Mouse (Mus musculus) CD4-positive, CD25-positive, alpha-beta regulatory T cell, adult 2 months (primary cell): ENCODE data around the gene Pde6g.
A peak's percentile ranks its signal among the peaks of the same experiment; 100 is the strongest.

ENCODE experiments used
- DNase-seq: peaks from one replicate; pipeline ENCODE4 v3.0.0-alpha.2; 2012; ENCODE audit warnings: low read depth, low spot score

Pde6g gene

DNA sequence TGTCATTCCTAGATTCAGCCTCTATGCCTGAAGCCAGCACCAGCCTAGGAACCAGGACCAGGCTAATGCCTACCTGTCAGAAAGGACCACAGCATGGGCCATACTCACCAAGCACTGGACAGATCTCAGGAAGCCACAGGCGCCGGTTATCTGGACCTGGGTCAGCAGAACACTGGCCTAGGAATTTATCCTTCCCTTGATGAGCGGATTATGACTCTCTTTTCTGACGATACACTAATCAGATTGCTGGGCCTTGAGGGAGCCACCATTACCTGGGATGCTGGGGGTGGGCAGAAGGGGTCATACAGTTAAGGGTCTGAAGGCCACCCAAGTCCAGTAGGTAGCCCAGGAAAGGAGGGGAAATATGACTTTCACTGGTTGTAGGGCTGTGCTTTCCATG lies at the start of gene Pde6g:
TSS of gene Pde6g (minus strand) at position 195 of the 400 bp plus-strand sequence.
- DNase-seq: no peak

DNA sequence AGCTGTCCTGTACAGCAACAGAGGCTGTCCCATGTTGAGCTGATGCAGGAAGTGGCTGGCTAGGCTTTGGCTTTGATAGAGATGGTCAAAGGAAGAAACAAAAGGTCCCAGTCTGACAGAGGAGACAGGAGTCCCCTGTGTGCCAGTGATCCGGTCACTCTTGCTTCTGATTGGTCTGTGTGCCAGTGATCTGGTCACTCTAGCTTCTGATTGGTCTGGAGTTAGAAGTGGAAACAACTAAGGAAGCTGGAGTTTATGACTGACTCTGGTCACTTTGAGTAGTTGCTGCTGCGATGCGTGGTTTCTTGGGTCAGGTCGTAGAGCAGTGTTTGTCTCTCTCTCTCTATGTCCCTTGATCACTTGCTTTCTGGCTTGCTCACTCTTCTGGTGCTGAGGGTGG lies 48.4 kb upstream of the Pde6g start:
- no peak for DNase-seq

DNA sequence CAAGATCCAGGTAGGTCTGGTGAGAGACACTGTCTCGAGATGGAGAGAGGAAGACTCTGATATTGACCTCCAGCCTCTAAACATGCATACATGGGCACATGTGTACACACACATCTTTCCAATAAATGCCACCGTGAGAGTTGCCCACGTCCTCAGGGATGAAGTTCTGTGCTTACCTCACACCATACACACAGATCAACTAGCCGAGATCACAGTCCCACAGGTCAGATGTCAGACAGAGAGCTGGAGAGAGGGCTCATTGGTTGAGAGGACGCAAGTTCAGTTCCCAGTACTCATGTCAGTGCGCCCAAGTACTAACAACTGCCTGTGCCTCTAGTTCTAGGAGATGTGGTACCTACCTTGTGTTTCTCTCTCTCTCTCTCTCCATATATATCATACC lies 47.7 kb upstream of the Pde6g start:
- no peak for DNase-seq

DNA sequence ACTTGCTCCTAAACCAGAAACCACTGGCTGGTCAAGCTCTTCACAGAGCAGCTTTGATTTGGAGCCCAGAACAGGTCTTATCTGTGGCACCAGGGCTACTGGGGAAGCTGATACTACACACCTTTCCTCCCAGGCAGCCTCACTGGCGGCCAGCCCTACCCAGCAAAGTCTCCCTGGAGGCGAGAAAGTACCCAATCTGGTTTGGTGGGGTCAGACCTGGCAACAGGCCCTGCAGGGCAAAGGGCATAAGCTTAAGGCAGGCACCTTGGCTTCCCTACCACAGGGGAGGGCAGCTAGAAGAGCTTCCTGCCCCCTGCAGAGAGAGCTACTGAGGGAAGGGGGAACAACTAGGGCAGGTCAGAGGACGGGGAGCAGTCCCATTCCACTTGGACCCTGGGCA lies 47.1 kb upstream of the Pde6g start:
- no peak for DNase-seq

DNA sequence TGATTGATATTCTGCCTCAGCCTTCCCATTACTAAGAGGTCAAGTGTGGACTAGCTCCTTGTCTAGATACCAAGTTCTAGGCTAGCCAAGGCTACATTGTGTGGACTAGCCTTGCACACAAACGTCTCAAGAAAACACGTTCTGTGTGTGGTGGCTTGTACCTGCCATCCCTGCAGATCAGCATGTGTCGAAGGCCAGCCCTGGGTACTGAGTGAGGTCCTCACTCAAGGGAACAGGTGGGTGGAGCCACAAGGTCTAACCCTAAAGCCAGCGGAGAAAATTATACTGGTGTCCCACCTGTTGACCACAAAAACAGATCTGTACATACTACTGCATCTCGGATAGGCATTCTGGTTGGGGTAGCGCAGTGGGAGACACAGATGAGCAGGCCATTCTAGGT lies 46.6 kb upstream of the Pde6g start:
- no peak for DNase-seq

DNA sequence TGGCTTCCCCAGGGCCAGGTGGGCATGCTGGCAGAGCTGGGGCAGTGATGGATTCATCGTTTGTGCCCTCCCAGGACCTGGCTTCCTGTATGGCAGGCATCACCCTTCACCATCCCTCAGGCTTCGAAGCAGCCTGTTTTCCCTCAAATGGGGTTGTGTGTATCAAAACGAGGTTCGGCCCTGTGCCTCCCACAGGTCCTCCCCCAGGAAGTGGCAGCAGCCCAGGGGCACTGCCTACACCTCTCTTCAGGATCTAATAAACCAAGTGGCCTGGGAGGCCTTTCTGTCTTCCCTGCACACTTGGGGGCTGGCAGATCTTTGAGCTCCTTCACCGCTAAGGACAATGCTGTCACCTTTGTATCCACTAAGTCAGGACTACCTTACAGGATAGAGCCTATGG lies 45.6 kb upstream of the Pde6g start:
- no peak for DNase-seq

DNA sequence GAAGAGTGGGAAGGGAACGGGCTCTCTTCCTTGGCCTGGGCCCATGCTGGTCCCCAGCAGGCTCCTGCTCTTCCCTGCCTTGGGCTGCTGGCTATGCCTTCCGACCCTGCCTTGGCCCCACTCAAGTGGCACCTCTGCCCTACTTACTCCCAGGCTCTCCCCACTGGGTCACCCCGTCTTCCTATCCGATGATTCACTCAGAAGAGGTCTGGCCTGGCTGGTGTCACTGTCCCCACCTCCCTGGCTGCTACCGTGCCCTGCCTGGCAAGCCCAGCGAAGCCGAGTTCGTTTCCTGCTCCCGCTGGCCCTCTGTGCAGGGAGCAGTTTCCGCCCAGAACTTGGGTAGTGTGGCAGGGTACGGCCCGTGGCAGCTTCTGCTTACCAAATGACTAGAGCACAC lies 44.9 kb upstream of the Pde6g start:
- DNase-seq: no peak

DNA sequence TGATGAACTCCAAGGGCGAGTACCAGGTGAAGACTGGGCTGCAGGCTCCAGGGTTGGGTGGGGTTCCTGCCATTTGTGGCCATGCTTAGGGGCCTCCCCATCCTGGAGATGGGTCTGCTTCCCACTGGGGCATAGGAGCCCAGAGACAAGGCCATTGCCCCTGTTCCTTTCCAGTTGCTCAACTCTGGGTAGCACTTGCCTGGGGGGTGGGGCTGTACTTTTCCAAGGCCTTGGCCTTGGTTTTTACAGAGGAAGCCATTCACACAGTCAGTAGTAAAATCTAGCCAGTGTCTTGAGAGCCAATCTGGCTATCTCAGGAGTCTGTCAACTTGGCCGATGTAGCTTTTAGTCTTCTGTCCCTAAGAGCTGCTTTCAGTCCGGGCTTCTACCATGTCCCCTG lies 44.1 kb upstream of the Pde6g start:
- no peak for DNase-seq

DNA sequence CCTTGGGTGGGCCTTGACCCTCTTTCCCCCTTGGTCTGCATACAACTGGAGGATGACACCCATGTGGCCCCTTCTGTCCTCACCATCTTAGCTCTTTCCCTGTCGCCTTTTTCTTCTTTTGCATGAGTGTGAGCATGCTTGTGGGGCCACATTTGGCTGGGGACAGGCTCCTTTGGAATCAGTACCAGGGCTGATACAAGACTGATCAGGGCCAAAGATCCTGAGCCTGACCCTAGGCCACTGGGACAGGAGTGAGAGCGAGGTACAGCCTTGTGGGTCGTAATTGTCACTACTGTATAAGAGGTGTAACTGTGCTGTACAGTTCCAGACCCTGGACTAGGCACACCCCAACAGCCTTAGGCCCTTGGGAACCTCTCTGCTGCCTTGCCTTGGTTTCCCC lies 40.6 kb upstream of the Pde6g start:
- DNase-seq: no peak

DNA sequence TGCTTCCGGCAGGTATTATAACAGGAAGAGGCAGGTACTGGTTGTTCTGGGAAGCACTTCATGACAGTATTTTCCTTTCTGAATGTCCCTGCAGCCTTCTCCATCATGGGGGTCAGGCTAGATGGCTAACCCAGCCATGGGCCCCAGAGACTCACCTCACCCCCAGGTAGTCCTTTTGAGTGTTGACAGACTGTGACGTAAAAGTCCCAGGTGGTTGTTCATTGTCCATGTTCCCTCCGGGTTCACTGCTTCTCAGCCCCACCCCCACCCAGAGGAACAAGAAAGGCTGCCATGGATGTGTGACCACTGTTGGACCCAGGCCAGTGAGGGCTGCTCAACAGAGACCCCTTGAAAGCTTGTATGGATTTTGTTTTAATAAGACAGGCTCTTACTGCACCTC lies 40.1 kb upstream of the Pde6g start:
- DNase-seq: no peak

DNA sequence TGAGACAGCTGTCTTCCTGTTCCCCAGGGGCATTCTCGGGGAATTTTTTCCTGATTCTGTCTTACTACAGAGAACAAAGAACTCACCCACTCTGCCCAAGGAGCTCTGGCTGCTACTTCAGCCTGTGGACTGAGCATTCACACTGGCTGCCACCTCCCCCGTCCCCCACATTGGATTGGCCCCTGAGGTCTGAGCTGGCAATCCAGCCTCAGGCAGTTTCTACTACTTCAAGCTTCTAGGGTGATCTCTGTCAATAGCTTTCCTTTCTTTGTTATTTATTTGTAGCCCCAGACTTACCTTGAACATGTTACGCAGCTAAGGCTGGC lies 39.5 kb upstream of the Pde6g start:
- DNase-seq: no peak

DNA sequence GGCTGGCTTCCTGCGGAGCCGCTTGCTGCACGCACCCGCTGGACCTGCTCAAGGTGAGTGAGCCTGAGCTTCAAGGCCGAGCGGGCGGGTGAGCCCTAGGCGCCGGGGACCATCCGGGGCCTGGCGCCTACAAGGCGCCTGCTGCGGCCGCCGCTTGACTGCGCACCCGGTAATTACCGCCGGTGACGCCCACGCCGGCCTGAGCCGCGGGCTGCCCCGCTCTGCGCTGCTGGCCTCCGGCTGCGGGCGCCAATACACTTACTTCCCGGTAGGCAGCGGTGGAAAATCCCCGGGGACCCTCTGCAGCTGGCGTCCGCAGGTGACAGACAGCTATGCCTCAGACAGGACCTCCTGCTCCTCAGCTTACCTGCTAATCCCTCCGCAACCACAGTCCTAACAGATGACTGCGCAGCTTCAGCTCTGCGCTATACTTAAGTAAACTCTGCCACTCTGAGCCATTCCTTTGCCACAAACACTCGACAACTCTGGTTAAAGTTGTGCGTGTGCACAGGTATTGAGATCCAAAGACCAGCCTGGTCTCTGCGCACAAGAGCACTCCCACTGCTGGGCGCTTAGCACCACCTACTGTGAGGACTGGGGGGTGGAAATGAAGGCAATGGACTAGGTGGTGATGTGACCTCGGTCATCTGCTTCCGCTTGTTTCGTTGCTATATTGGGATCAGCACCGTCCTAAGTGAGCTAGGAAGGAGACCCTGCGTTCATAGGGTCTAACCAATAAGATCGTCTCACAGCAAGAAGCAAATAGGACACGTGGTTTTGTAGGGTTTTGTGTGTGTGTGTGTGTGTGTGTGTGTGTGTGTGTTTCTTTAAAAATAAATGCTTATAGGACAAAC lies 39.0 kb upstream of the Pde6g start:
- peak; percentile 61 for DNase-seq

DNA sequence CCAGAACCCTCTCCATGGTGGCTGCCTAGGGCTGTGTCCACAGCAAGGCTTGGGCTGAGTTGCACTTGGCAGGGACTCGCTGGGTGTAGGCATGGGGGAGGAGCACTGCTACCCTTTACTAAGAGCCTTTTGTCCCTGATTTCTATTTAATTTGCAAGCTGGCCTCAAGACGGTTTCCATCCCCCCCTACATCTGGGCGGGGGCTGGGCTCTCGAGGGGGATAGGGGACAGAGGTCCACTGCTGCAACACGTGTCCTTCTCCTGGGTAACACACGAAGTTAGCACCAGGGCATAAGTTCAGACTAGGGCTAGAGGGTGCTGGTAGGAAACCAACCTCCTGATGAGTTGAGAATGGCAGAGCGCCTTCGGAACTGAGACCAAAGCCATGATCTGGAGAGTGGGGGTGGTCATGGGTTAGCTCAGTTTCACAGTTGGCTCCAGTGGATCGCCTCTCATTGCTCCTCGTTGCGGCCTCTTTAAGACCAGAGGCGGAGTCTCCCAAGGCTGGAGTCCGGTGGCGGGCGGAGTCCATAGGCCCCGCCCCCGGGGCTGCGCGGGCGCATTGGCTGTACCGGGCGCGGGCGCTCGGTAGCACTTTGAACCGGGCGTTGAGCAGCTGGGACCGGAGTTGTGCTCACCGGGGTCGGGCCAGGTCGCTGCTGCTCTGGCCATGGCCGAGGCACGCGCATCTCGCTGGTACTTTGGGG lies 38.2 kb upstream of the Pde6g start, which contains the start of gene Slc25a10:
TSS of gene Slc25a10 (plus strand) at position 524 of the 707 bp plus-strand sequence.
- DNase-seq: peak; percentile 76

DNA sequence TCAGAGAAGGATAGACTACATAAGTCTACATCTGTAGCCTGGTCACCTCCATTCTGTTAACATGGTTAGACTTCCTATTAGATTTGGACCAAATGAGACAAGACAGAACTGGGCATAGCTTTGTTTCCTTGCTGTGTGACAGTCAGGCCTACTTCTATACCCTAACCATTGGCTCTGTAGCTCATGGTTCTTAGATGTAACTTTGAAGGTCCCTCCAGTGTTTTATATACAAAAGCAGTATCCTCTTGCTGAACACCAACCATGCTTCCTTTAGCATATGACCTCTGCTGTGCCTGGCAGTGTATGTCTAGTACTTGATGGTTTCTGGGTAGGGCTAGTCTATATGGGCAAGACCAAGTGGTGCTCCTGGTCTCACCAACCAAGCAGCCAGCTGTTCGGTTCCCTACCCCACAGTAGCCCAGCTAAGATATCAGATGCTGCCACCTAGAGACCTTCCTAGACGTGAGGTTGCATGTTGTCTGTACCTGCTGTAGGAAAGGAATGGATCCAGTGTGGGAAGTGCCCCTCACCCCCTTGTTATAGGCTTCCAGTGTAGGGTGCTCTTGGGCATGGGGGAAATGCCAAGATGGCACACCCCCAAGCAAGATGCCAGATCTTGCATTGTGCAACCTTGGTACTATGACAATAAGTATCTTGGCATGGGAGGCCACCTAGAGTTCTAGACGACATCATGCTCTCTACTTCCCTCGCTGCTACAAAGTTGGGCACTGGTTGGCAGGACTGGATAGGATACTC lies 37.2 kb upstream of the Pde6g start:
- DNase-seq: no peak

DNA sequence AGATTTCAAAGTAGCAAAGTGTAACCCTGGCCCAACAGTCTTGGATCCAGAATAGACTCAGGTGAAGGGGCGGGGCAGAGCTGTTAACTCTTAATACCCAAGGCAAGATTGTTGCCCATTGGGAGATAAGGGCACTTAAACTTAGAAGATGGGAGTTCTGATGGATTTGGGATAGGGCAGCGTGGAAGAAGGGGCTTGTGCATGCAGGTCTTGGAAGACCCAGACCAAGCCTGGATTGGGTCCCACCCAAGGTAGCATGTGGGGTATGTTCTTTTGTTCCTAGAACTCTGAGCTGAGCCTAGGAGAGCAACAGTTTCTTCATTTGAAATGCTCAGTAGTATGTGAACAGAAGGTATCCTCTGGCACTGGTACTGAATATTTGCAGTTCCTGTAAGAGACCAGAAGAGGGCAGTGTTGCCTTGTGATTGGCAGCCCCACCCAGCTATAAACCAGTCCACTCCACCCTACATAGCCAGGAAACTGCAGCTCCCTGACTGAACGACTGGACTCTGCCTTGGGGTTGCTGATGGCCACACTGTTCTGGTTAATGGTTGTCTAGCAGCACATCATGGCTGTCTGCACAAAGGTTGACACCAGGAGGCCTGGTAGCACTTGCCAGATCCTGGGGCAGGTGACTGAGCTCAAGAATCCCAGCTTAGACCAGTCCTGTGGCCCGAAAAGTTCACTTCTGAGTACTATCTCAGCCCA lies 35.9 kb upstream of the Pde6g start:
- peak; percentile 89 for DNase-seq

DNA sequence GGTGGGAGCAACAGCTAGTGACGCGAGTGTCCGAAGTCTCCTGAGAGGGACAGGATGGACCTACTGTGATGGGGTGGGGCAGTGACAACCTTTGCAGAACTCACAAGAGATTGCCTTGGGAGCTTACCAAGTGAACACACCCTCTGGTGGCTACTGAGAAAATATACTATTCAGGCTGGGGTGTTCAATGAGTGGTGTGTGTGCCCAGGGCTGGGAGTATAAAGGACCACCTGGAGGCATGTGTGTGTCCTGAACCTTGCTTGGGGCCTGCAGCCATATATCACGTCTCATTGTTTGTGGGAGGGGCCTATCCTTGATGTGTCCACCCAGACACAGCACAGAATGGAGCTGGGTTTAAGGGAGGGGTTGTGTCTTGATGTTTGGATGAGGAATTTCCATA lies 35.2 kb upstream of the Pde6g start:
- DNase-seq: no peak

DNA sequence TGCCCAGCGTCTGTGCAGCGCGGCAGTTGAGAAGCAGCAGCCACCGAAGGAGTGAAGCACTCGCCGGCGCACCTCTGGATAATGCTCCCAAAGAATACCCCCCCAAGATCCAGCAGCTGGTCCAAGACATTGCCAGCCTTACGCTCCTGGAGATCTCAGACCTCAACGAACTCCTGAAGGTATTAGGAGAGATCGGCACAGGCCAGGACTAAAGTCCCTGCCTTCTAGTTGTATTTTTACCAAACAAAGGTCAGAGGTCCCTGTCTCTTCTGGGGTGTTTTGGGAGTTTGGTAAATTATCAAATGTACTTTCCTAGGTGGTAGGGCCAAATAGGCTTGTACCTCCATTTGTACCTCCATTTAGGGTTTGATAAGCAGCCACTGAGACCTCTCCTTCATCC lies 32.0 kb upstream of the Pde6g start:
- DNase-seq: no peak

DNA sequence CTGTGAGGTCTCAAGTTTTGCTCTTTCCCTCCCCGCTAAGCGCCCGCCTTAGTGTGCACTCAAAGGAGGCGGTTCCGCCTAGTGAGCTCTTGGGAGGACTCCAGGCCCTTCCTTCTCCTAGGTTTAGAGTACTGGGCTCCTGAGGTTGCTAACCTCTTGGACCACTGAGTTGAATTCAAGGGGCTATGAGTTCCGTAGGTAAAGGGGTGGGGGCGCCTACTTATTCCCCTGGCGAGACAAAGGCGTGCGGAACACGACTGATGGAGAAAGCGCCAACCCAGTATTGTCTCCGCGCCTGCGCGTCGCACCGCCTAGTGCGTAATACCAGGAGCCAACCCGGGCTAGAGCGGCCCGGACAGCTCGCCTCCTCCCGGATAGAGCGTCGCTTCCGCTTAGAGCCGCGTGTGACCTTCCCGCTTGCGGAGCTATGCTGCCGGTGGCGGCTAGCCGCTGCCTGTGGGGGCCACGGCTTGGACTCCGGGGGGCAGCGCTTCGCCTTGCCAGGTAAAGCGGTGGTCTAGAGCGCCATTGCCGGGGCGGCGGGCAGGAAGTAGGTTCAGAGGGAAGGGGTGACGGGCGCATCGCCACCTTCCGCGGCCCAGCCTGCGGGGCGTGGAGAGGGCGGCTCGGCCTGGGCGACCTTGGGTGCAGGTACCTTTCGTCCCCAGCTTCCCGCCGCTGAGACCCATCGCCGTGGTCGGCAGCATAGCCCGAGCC lies 31.1 kb upstream of the Pde6g start, which contains the start of gene Mrpl12:
TSS of gene Mrpl12 (plus strand) at position 349 of the 717 bp plus-strand sequence.
- peak; percentile 96 for DNase-seq

DNA sequence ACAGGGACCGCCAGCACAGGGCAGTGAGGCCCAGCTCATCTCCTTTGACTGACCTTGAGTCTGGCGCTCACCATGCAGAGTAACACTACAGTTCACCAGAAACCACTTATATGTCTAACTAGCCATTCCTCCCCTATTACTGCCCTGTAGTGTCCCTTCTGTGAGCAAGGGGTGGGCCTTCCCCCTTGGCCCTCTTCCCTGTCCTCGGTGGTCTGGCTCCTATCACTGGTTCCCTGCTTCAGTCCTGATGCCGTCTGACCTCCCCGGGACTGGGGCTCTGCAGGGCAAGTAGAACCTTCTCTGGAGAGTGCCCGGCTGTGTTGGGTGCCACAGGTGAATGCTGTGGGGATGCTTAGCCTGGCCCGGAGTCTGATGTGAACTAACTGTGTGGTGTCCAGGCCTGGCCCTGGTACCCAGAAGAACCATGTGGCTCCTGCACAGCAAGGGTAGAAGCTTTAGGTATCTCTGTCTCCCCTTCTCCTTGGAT lies 30.2 kb upstream of the Pde6g start:
- DNase-seq: no peak

DNA sequence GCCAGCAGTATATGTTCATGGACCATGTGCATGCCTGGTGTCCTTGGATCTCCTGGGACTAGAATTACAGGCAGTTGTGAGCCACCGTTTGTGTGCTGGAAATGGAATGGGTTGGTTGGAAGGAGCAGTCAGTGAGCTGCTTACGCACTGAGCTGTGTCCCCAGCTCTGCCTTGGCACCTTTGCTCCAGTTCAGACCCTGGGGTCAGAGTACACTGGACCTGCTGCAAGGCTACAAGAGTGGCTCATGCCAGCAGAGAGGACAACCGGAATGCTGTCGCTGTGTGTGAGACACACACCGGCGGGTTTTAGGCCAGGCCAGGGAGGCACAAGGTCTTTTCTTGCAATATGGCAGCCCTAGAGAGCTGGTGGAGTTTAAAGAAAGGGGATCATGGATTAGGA lies 18.8 kb upstream of the Pde6g start:
- no peak for DNase-seq

DNA sequence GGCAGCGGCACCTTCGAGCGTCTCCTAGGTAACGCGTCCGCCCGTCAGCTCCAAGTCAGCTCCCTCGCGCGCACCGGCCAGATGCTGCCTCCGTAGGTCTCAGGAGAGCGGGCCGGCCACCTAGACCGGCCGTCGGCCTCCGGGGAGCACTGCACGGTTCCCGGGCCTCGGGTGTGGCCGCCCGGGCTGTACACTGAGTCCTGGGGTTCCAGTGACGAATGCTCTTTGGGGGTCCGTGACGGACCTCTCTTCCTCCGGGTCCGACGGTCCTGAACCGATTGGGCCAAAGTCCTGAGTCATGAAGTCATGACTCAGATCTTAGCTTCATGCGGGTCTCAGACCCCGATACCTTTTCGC lies 14.4 kb upstream of the Pde6g start:
- no peak for DNase-seq
